Mouse (Mus musculus) kidney, adult 2 months (tissue): ENCODE results near the gene Clcn5.

Source experiments
- CTCF ChIP-seq: fragments of 200-500 bp; conservative IDR thresholded peaks from 2 replicates; pipeline ENCODE4 v1.5.1; 2011; ENCODE audit warnings: low read depth, mild to moderate bottlenecking, control low read depth, low read length, moderate library complexity, mixed read lengths; ENCODE audit not compliant: insufficient read depth, insufficient read length
- POLR2A ChIP-seq: fragments of 200-500 bp; IDR thresholded peaks from one replicate; pipeline ENCODE4 v1.6.1; 2011; ENCODE audit warnings: low read depth, low read length, control low read depth

DNA sequence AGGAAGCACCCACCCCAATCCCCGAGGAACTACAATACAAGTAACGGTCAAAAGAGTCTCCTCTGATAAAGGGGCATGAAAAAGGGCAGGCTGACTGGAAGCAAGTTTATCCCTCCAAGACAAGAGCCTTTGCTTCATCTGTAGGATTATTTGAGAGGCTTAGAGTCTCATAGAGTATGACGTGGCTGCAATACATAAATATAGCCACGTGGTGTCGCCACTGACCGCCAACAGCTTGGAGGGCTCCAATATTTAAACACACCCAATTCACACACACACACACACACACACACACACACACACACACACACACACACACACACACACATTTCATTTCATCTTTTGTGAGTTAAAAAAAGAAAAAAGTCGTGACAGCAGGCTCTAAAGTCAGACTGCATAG, 3.1 kb upstream of the Clcn5 start:
- TF ChIP-seq POLR2A = no peak
- peak; percentile 63 for TF ChIP-seq CTCF
